In the genomic region with DNA sequence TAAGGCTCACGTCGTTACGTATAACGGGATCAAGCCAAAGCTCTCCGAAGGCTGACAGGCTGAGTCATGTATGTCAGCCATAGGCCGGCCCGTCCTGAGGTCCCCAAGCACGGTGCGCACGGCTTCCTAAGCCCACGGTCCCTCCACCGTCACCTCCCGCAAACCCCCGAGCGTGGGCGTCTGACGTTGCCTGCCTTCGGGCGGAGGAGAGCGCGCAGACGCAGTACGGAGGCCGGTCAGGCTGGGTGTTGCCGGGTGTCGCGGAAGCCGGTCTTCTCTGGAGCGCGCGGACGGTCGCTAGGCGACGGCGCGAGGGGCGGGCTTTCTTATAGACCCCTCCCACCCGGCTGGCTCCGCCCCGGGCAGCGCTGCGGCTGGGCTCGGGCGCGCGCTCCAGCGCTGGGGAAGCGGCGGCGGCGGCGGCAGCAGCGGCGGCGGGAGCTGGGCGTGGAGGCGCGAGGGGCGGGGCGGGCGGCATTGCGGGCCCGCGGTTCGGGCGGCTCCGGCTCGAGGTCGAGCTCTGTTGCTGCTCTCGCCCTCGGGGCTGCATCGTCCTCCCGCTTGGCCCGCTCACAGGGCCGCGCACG, we compare ENCODE assay signal across 8 mouse cellular contexts. TPM values are rescaled to one million over a fixed set of nuclear protein-coding genes. Genes with fewer than 3 reads are reported as not detected.
DNase-seq lines count a peak whose midpoint lies in the region; ATAC-seq and TF ChIP-seq lines count a peak whose summit lies in the region.

Rap2a (plus strand) TSS at position 463 of the 587 bp plus-strand sequence.

- H3K9ac ChIP-seq in ES-Bruce4 (ENCODE audit: low read depth, poor library complexity, severe bottlenecking), result peak within 1 kb of the TSS; percentile 78
- H3K9ac ChIP-seq in forebrain, embryonic 13.5 days, result peak within 1 kb of the TSS; percentile 87
- H3K9ac ChIP-seq in liver, postnatal 0 days (replicated peaks), result peak within 1 kb of the TSS; percentile 73
- peak within 1 kb of the TSS; percentile 78 for H3K9ac ChIP-seq in neural tube, embryonic 15.5 days (replicated peaks)

- no peak for TF ChIP-seq CTCF in ES-Bruce4 (IDR thresholded peaks at IDR 0.05; ENCODE audit: low read depth, low read length)
- no peak for TF ChIP-seq CTCF in liver, postnatal 0 days (IDR thresholded peaks at IDR 0.05; ENCODE audit: low read depth)

- no peaks in the 10 kb centered on the region for H3K4me1 ChIP-seq in ES-Bruce4 (ENCODE audit: control insufficient read depth, insufficient read depth, low read length)
- H3K4me1 ChIP-seq in forebrain, embryonic 13.5 days, result peaks cover 33% of the 10 kb centered on the region
- peaks cover 6% of the 10 kb centered on the region; the same call in 1 of the 2 replicates for H3K4me1 ChIP-seq in liver, postnatal 0 days (ENCODE audit: insufficient read depth)
- peaks cover 33% of the 10 kb centered on the region for H3K4me1 ChIP-seq in neural tube, embryonic 15.5 days

- peak; percentile 97 for DNase-seq in heart, postnatal 10 days
- DNase-seq in large intestine, adult 2 months (ENCODE audit: low read depth, low spot score), result peak; percentile 76
- DNase-seq in liver, postnatal 0 days, result peak; percentile 95
- DNase-seq in testis, postnatal 14 days (ENCODE audit: low spot score), result peak; percentile 98

- no peaks in the 10 kb centered on the region; the same call in 1 of the 2 replicates for H3K9me3 ChIP-seq in ES-Bruce4 (replicated peaks; ENCODE audit: control insufficient read depth, insufficient read depth, low read length, poor library complexity, severe bottlenecking)
- no peaks in the 10 kb centered on the region for H3K9me3 ChIP-seq in forebrain, embryonic 13.5 days (replicated peaks)
- no peaks in the 10 kb centered on the region for H3K9me3 ChIP-seq in liver, postnatal 0 days (ENCODE audit: low read length)
- H3K9me3 ChIP-seq in neural tube, embryonic 15.5 days (replicated peaks), result no peaks in the 10 kb centered on the region

- no peaks in the 10 kb centered on the region for H3K27me3 ChIP-seq in ES-Bruce4 (ENCODE audit: control insufficient read depth, insufficient read depth, low read length, poor library complexity, severe bottlenecking)
- no peaks in the 10 kb centered on the region for H3K27me3 ChIP-seq in forebrain, embryonic 13.5 days
- no peaks in the 10 kb centered on the region for H3K27me3 ChIP-seq in liver, postnatal 0 days (ENCODE audit: insufficient read depth, low read length)
- H3K27me3 ChIP-seq in neural tube, embryonic 15.5 days (replicated peaks), result no peaks in the 10 kb centered on the region

- peak within 1 kb of the TSS; percentile 72 for H3K4me2 ChIP-seq in forebrain, embryonic 13.5 days
- peak within 1 kb of the TSS; percentile 87 for H3K4me2 ChIP-seq in liver, postnatal 0 days (ENCODE audit: low read depth, low read length)
- H3K4me2 ChIP-seq in neural tube, embryonic 15.5 days, result peak within 1 kb of the TSS; percentile 66

- intact Hi-C loops in heart, postnatal 10 days (cut with DNase I), result loop anchor here (2.0 to 5.0 kb wide), 5 partner anchors 54 to 341 kb away; partner anchors contain the start of gene Mbnl2

- H3K27ac ChIP-seq in ES-Bruce4 (ENCODE audit: insufficient read depth, low read length), result peak within 1 kb of the TSS; percentile 66; the same call in 1 of the 2 replicates
- H3K27ac ChIP-seq in forebrain, embryonic 13.5 days, result peak within 1 kb of the TSS; percentile 96
- H3K27ac ChIP-seq in liver, postnatal 0 days (ENCODE audit: low read depth), result peak within 1 kb of the TSS; percentile 99
- H3K27ac ChIP-seq in neural tube, embryonic 15.5 days (replicated peaks), result peak within 1 kb of the TSS; percentile 99

- peak; percentile 82 for ATAC-seq in cerebellum, adult (ENCODE audit: insufficient number of reproducible peaks, low FRiP score, low TSS enrichment)
- peak; percentile 91 for ATAC-seq in forebrain, embryonic 13.5 days
- ATAC-seq in liver, postnatal 0 days, result peak; percentile 84
- peak; percentile 93 for ATAC-seq in neural tube, embryonic 15.5 days (ENCODE audit: low FRiP score)

- no peaks in the 10 kb centered on the region; the same call in 1 of the 2 replicates for H3K36me3 ChIP-seq in ES-Bruce4 (ENCODE audit: control insufficient read depth, insufficient read depth, low read length, poor library complexity, severe bottlenecking)
- no peaks in the 10 kb centered on the region for H3K36me3 ChIP-seq in forebrain, embryonic 13.5 days (ENCODE audit: poor library complexity, severe bottlenecking)
- H3K36me3 ChIP-seq in liver, postnatal 0 days (replicated peaks; ENCODE audit: insufficient read depth, low read length), result no peaks in the 10 kb centered on the region
- H3K36me3 ChIP-seq in neural tube, embryonic 15.5 days, result no peaks in the 10 kb centered on the region

- TF ChIP-seq EP300 in ES-Bruce4 (IDR thresholded peaks at IDR 0.05; ENCODE audit: insufficient read depth, low read depth, low read length), result no peak; the same call in 1 of the 2 replicates
- TF ChIP-seq EP300 in liver, postnatal 0 days (IDR thresholded peaks at IDR 0.05; ENCODE audit: low read depth), result 0 out of 2 replicates have a peak, but pooled peaks have one; percentile 1

- under 1% methylated on average over 73 of the region's 78 CpGs for WGBS in forebrain, embryonic 13.5 days
- WGBS in large intestine, adult 2 months, result under 1% methylated on average over 77 of the region's 78 CpGs
- WGBS in liver, postnatal 0 days (ENCODE audit: insufficient replicate concordance), result under 1% methylated on average over 50 of the region's 78 CpGs
- under 1% methylated on average over 62 of the region's 78 CpGs for WGBS in neural tube, embryonic 15.5 days

- no peak for TF ChIP-seq POLR2A in ES-Bruce4 (IDR thresholded peaks at IDR 0.05; ENCODE audit: insufficient read depth, low read length)

- peak within 1 kb of the TSS; percentile 92 for H3K4me3 ChIP-seq in ES-Bruce4 (ENCODE audit: low read depth, low read length)
- peak within 1 kb of the TSS; percentile 81 for H3K4me3 ChIP-seq in forebrain, embryonic 13.5 days
- H3K4me3 ChIP-seq in liver, postnatal 0 days (ENCODE audit: low read depth, low read length), result peak within 1 kb of the TSS; percentile 76
- H3K4me3 ChIP-seq in neural tube, embryonic 15.5 days (replicated peaks), result peak within 1 kb of the TSS; percentile 63

RNA-seq across cellular contexts. Expression of gene Rap2a, which starts in this region (rescaled TPM):
- polyA plus RNA-seq in ES-Bruce4 (2011; ENCODE audit: insufficient read depth, insufficient read length, low read depth, missing spikeins), result 18.9 and 19.8 TPM in 2 replicates
- polyA plus RNA-seq in forebrain, embryonic 13.5 days (2015; fragmentation: Nextera tagmentation; extraction: Ambion mirVana), result 8.6 and 9.7 TPM in 2 replicates
- total RNA-seq in heart, postnatal 10 days (2021), result 10 to 100 TPM; 20.2 to 24.0 TPM
- 9.5 and 11.7 TPM in 2 replicates for polyA plus RNA-seq in large intestine, adult 2 months (2012; rRNA removed)
- 3.2 and 3.4 TPM in 2 replicates for polyA plus RNA-seq in liver, postnatal 0 days (2015; fragmentation: Nextera tagmentation; extraction: Ambion mirVana)
- polyA plus RNA-seq in neural tube, embryonic 15.5 days (2015; fragmentation: Nextera tagmentation; extraction: Ambion mirVana), result 19.0 and 21.3 TPM in 2 replicates

Comparison
In these comparisons a context has a peak if more than half of its experiments do, and no peak if none do; other contexts are left out.
1. Peak in every context shown above with its lines: DNase-seq, ATAC-seq, H3K4me3 ChIP-seq and H3K27ac ChIP-seq.